Mouse (Mus musculus) skeletal muscle tissue, postnatal 0 days (tissue): Measurements from ENCODE around the gene Nxt1. TPM values are rescaled to one million over a fixed set of nuclear protein-coding genes. Genes with fewer than 3 reads are reported as not detected.

Experiments used
- polyA plus RNA-seq: library from polyadenylated mRNA; unstranded; fragments of >200 nt; fragmentation: Nextera tagmentation; extraction: Ambion mirVana; gene quantifications from 2 replicates; pipeline ENCODE4 v1.2.1, GENCODE M21; 2015

The Nxt1 gene
- polyA plus RNA-seq, result 20.2 and 27.2 TPM in 2 replicates

GRCm38 (mm10) chr2:148672199-148673096 is at the start of gene Nxt1:
Gene Nxt1, plus strand, starts transcription at chr2:148672601.

DNA sequence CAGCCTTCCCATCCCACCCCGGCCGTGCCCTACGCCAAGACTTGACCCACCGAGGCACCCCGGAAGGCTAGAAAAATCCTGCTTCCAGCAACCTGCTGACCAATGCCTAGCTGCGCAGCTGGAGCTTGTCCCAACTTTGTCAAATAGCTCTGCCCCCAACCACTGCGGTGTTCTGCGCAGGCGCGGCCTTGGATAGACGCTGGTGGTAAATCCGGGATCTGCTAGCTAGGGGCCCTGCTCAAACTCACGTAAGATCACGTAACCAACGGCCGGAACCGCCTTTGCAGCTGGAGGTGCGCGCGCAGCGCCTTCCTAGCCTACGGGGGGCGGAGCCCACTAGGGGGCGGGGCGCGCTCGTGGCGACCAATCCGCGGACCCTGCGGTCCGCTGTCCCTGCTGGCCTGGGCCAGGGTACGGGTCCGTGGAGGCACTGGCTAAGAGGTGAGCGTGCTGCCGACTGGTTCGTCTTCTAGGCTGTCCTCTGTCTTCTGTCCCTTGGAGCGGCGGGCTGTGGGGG is 8.4 kb downstream of the Nxt1 start, which contains the start of gene Gzf1:
TSS of gene Gzf1 (plus strand) at position 249 of the 517 bp plus-strand sequence.

Other genes starting within 250 kb of the Nxt1 start
- 13.6 and 14.4 TPM in 2 replicates for gene Cd93, start 229.0 kb upstream of the Nxt1 start, polyA plus RNA-seq
- gene Gzf1, start 8.4 kb downstream of the Nxt1 start, polyA plus RNA-seq, result 14.8 and 15.2 TPM in 2 replicates
- 2.8 and 4.0 TPM in 2 replicates for gene Napb, start 59.9 kb downstream of the Nxt1 start, polyA plus RNA-seq
- gene Cstl1, start 77.8 kb downstream of the Nxt1 start, polyA plus RNA-seq, result not detected in 2 replicates
- not detected in 2 replicates for gene Cst11, start 98.9 kb downstream of the Nxt1 start, polyA plus RNA-seq
- not detected in 2 replicates for gene 8030411F24Rik, start 109.4 kb downstream of the Nxt1 start, polyA plus RNA-seq
- gene Cst12, start 116.8 kb downstream of the Nxt1 start, polyA plus RNA-seq, result not detected in 2 replicates
- not detected in 2 replicates for gene Cst8, start 126.2 kb downstream of the Nxt1 start, polyA plus RNA-seq
- not detected in 2 replicates for gene Cst13, start 147.5 kb downstream of the Nxt1 start, polyA plus RNA-seq
- gene Cst9, start 162.5 kb downstream of the Nxt1 start, polyA plus RNA-seq, result not detected in 2 replicates
- not detected in 2 replicates for gene 9230104L09Rik, start 192.4 kb downstream of the Nxt1 start, polyA plus RNA-seq
- 550 and 551 TPM in 2 replicates for gene Cst3, start 203.1 kb downstream of the Nxt1 start, polyA plus RNA-seq